Mouse (Mus musculus): ENCODE measurements at regions not wholly inside any gene's neighbourhood (a gene's known extent, or its start where the extent isn't known, plus 50 kb on each side); places are given as distances from the start of the nearest gene placed in this dataset.

GRCm38 (mm10) chrX:11490146-11490693, 162.6 kb downstream of the H2al1j start:
- no peak for DNase-seq

GRCm38 (mm10) chrX:11491235-11491634, 163.6 kb downstream of the H2al1j start:
- no peak for DNase-seq

- no peak for DNase-seq
Observed at GRCm38 (mm10) chrX:11491676-11492391, 164.2 kb downstream of the H2al1j start.

GRCm38 (mm10) chrX:11493526-11494245, 166.1 kb downstream of the H2al1j start:
- no peak for DNase-seq

- no peak for DNase-seq
Observed at GRCm38 (mm10) chrX:11494246-11494630, 166.6 kb downstream of the H2al1j start.

- DNase-seq: no peak
Observed at GRCm38 (mm10) chrX:11512439-11512838, 184.8 kb downstream of the H2al1j start.

- DNase-seq: no peak
Observed at GRCm38 (mm10) chrX:11512928-11513327, 185.3 kb downstream of the H2al1j start.

GRCm38 (mm10) chrX:11523791-11524190, 196.2 kb downstream of the H2al1j start:
- DNase-seq: no peak

- no peak for DNase-seq
Observed at GRCm38 (mm10) chrX:11525326-11525725, 197.7 kb downstream of the H2al1j start.

GRCm38 (mm10) chrX:11528589-11528988, 201.0 kb downstream of the H2al1j start:
- no peak for DNase-seq

GRCm38 (mm10) chrX:11529221-11529620, 201.6 kb downstream of the H2al1j start:
- DNase-seq: no peak

- no peak for DNase-seq
Observed at GRCm38 (mm10) chrX:11532817-11533216, 205.2 kb downstream of the H2al1j start.

- DNase-seq: no peak
Observed at GRCm38 (mm10) chrX:11533871-11534270, 206.2 kb downstream of the H2al1j start.

- DNase-seq: no peak
Observed at GRCm38 (mm10) chrX:11541011-11541410, 213.4 kb downstream of the H2al1j start.

GRCm38 (mm10) chrX:11550164-11550851, 222.7 kb downstream of the H2al1j start:
- DNase-seq: no peak

- DNase-seq: no peak
Observed at GRCm38 (mm10) chrX:11552177-11552576, 224.6 kb downstream of the H2al1j start.

GRCm38 (mm10) chrX:11555035-11555570, 227.5 kb downstream of the H2al1j start:
- DNase-seq: no peak

GRCm38 (mm10) chrX:11558260-11558659, 230.6 kb downstream of the H2al1j start:
- no peak for DNase-seq

GRCm38 (mm10) chrX:11560550-11561276, 233.1 kb downstream of the H2al1j start:
- no peak for DNase-seq

- no peak for DNase-seq
Observed at GRCm38 (mm10) chrX:11565888-11566287, 238.3 kb downstream of the H2al1j start.

- DNase-seq: no peak
Observed at GRCm38 (mm10) chrX:11567827-11568226, 240.2 kb downstream of the H2al1j start.

- DNase-seq: no peak
Observed at GRCm38 (mm10) chrX:11568262-11568661, 240.6 kb downstream of the H2al1j start.

Data from thymus, adult 18-20 months (tissue).